Mouse (Mus musculus) cerebellum, adult 2 months (tissue): ENCODE data around the gene Zfp706.

Source experiments
- CTCF ChIP-seq: fragments of 200-500 bp; IDR thresholded peaks from 2 replicates; pipeline ENCODE4 v1.5.1; 2011; ENCODE audit warnings: low read depth, mild to moderate bottlenecking, control low read depth, low read length, moderate library complexity, borderline replicate concordance; ENCODE audit not compliant: insufficient read depth
- POLR2A ChIP-seq: fragments of 200-500 bp; IDR thresholded peaks from 2 replicates; pipeline ENCODE4 v1.6.1; 2011; ENCODE audit warnings: low read length, control low read depth, borderline replicate concordance; ENCODE audit not compliant: insufficient read depth

DNA sequence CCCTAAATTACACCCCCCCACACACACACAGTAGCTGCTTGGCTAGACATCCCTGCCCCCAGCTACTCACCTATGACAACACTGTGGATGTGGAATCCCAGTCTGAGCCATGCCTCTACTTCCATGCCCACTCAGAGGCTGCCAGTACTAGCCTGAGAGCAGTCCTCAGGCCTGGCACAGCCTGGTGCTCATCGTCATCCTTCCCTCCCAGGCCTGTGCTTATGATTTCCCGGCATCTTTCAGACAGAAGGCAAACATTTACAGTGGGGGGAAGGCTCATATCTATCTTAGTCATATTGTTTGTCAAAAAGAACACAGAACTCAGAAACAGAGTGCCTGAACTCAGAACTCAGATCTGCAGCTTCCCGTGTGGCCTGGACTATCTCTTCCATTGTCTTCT lies 23.4 kb upstream of the Zfp706 start:
- no peak for TF ChIP-seq POLR2A
- TF ChIP-seq CTCF: no peak
